Mouse (Mus musculus): ENCODE data around the gene Slc8a2. TPM values are rescaled to one million over a fixed set of nuclear protein-coding genes. Genes with fewer than 3 reads are reported as not detected.

Gene Slc8a2
- polyA plus RNA-seq (2015; fragmentation: Nextera tagmentation; extraction: Ambion mirVana), result 0.04 and 0.19 TPM in 2 replicates

DNA sequence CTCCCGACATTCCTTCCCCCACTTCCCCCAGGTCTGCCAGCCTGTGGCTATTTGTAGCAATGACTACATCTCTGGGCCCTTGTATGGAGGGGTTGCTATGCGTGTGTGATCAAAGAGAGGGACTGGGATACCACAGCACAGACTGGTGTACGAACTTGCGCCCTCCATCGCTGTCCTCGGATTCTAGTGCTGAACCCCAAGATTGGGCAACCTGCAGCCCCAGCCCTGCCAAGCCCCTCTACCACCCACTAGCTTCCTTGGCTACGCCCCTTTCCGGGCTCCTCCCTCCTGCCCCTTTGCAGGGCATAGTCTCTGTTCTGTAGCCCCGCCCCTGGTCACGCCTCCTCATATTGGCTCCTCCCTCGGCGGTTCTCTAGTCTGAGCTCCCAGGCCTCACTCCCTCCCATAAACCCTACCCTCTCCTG is at the start of gene Slc8a2:
Slc8a2 (plus strand) TSS at position 406 of the 425 bp plus-strand sequence.

DNA sequence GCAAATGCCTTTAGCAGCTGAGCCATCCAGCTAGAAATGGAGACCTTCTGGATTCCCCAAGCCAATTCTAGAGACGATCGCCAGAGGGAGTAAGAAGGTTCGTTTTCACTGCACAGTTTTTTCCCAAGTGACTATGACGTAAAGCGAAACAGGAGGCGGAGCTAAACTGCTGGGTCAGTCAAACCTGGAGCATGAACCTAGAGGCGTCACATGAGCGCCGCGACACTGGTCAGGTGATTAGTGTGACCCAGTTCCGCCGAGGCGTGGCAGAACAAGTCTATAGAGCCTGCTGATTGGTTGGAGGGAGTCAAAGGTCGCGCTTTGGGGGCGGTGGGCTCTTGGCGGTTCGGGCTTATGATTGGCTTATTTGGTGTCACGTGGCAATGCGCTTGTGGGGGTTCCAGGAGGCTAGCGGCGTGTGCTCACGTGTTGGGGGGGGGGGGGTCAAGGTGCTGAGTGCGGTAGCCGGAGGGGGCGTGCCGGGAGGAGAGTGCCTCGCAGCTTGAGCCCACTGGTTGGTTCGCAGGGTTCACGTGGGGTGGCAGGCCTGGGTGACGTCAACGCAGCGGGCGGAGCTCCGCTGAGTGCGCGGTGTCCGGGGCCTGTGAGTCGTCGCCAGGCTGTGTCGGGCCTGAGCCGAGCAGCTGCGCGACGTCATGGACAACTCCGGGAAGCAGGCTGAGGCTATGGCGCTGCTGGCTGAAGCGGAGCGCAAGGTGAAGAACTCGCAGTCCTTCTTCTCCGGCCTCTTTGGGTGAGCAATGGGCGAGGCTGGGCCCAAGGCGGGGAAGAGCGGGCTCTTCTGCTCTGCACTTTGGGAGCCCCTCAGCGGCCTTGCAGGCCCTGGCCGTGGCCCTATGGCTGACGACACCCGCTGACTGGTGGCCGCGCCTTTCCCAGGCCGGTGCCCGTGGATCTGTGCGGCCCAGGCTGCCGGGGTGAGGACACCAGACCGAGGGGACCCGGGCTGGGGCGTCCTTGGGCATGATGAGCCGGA is 31.3 kb upstream of the Slc8a2 start, which contains the start of gene Napa:
Napa (plus strand) TSS at position 438 of the 997 bp plus-strand sequence.

DNA sequence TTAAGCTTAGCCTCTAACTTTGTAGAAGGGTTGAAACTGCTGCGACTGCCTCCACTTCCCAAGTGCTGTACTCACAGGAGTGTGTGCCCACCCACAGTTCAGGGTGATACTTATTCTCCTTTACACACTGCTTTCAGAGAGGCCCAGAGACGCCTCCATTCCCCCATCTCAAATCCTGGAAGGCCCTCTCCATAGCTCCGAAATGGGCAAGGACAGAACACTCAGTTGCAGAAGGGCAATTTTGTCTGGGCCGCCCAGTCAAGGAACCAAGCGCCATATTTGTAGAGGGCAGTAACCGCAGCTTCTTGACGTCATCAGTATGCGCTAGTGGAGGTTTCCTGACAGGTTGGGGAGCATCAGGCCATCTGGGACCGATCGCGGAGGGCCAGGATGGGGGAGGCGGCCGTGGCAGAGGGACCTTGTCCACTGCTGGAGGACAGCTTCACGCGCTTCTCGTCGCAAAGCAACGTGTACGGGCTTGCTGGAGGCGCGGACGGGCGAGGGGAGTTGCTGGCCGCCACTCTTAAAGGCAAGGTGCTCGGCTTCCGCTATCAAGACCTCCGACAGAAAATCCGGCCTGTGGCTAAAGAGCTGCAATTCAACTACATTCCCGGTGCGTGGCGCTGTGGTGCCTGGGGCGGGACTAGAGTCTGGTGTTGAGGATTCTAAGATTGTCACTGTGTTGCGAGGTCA is 9.9 kb upstream of the Slc8a2 start, which contains the start of gene Kptn:
Kptn (plus strand) TSS at position 327 of the 693 bp plus-strand sequence.

GRCm38 (mm10) chr7:16174597-16175541 is 45.2 kb downstream of the Slc8a2 start, which contains the start of gene Meis3:
Gene Meis3, plus strand, starts transcription at chr7:16175090.

Other genes starting within 250 kb of the Slc8a2 start
- gene Crx, start 249.9 kb upstream of the Slc8a2 start, polyA plus RNA-seq (2015; fragmentation: Nextera tagmentation; extraction: Ambion mirVana), result not detected in 2 replicates
- 1.7 and 1.9 TPM in 2 replicates for gene Crxos, start 247.2 kb upstream of the Slc8a2 start, polyA plus RNA-seq (2015; fragmentation: Nextera tagmentation; extraction: Ambion mirVana)
- 528 and 758 TPM in 2 replicates for gene Selenow, start 207.4 kb upstream of the Slc8a2 start, polyA plus RNA-seq (2015; fragmentation: Nextera tagmentation; extraction: Ambion mirVana)
- gene Nop53, start 183.8 kb upstream of the Slc8a2 start, polyA plus RNA-seq (2015; fragmentation: Nextera tagmentation; extraction: Ambion mirVana), result 130 and 169 TPM in 2 replicates
- 30.7 and 33.1 TPM in 2 replicates for gene Ehd2, start 162.3 kb upstream of the Slc8a2 start, polyA plus RNA-seq (2015; fragmentation: Nextera tagmentation; extraction: Ambion mirVana)
- 5.0 and 5.6 TPM in 2 replicates for gene Bicra, start 81.9 kb upstream of the Slc8a2 start, polyA plus RNA-seq (2015; fragmentation: Nextera tagmentation; extraction: Ambion mirVana)
- gene Zfp541, start 68.0 kb upstream of the Slc8a2 start, polyA plus RNA-seq (2015; fragmentation: Nextera tagmentation; extraction: Ambion mirVana), result 0.04 TPM in 1 of 2 replicates, not detected in the other
- 112 and 151 TPM in 2 replicates for gene Napa, start 31.4 kb upstream of the Slc8a2 start, polyA plus RNA-seq (2015; fragmentation: Nextera tagmentation; extraction: Ambion mirVana)
- 20.5 and 26.0 TPM in 2 replicates for gene Kptn, start 9.9 kb upstream of the Slc8a2 start, polyA plus RNA-seq (2015; fragmentation: Nextera tagmentation; extraction: Ambion mirVana)
- gene Meis3, start 45.3 kb downstream of the Slc8a2 start, polyA plus RNA-seq (2015; fragmentation: Nextera tagmentation; extraction: Ambion mirVana), result 25.0 and 35.2 TPM in 2 replicates
- 7.8 and 8.3 TPM in 2 replicates for gene Dhx34, start 92.2 kb downstream of the Slc8a2 start, polyA plus RNA-seq (2015; fragmentation: Nextera tagmentation; extraction: Ambion mirVana)
- gene C5ar2, start 114.3 kb downstream of the Slc8a2 start, polyA plus RNA-seq (2015; fragmentation: Nextera tagmentation; extraction: Ambion mirVana), result 0.29 and 0.66 TPM in 2 replicates
- 7.3 and 8.6 TPM in 2 replicates for gene C5ar1, start 129.7 kb downstream of the Slc8a2 start, polyA plus RNA-seq (2015; fragmentation: Nextera tagmentation; extraction: Ambion mirVana)
- 38.6 and 39.9 TPM in 2 replicates for gene Inafm1, start 143.8 kb downstream of the Slc8a2 start, polyA plus RNA-seq (2015; fragmentation: Nextera tagmentation; extraction: Ambion mirVana)
- 15.6 and 19.1 TPM in 2 replicates for gene Ccdc9, start 157.0 kb downstream of the Slc8a2 start, polyA plus RNA-seq (2015; fragmentation: Nextera tagmentation; extraction: Ambion mirVana)
- gene Bbc3, start 178.6 kb downstream of the Slc8a2 start, polyA plus RNA-seq (2015; fragmentation: Nextera tagmentation; extraction: Ambion mirVana), result 9.1 and 13.6 TPM in 2 replicates